Mouse (Mus musculus) embryo, embryonic 9.5 days (tissue): Measurements from ENCODE around the gene Cd3d.
A peak's percentile ranks its signal among the peaks of the same experiment; 100 is the strongest.
"Not testable (repeated sequence)": the region's sequence is repeated elsewhere in the genome, so short reads cannot be mapped to it uniquely, and the experiment has no call there.

Experiments
- DNase-seq: peaks from one replicate; pipeline ENCODE4 v3.0.0-alpha.2; 2017; ENCODE audit errors: extremely low spot score

The Cd3d gene

GRCm38 (mm10) chr9:44981676-44982075 lies at the start of gene Cd3d:
Cd3d (plus strand) TSS chr9:44981786.
- no peak for DNase-seq

GRCm38 (mm10) chr9:44941756-44942155 lies 39.8 kb upstream of the Cd3d start:
- no peak for DNase-seq

GRCm38 (mm10) chr9:44942421-44942820 lies 39.2 kb upstream of the Cd3d start:
- no peak for DNase-seq

- DNase-seq, result no peak
These were observed 35.3 kb upstream of the Cd3d start for GRCm38 (mm10) chr9:44946185-44946695.

- DNase-seq, result no peak
These were observed 33.8 kb upstream of the Cd3d start for GRCm38 (mm10) chr9:44947836-44948235.

- no peak for DNase-seq
These were observed 27.2 kb upstream of the Cd3d start for GRCm38 (mm10) chr9:44954432-44954831.

GRCm38 (mm10) chr9:44965126-44965832 lies 16.3 kb upstream of the Cd3d start, which contains the start of gene Ube4a:
Ube4a (minus strand) TSS chr9:44965600.
- peak; percentile 100 for DNase-seq

GRCm38 (mm10) chr9:44965833-44966466 lies 15.6 kb upstream of the Cd3d start:
- DNase-seq, result no peak

GRCm38 (mm10) chr9:44966815-44967242 lies 14.8 kb upstream of the Cd3d start:
- DNase-seq, result peak; percentile 69

GRCm38 (mm10) chr9:44967763-44968162 lies 13.8 kb upstream of the Cd3d start:
- not testable (repeated sequence) for DNase-seq

GRCm38 (mm10) chr9:44969450-44969849 lies 12.1 kb upstream of the Cd3d start:
- DNase-seq, result no peak

- DNase-seq, result no peak
These were observed 3.8 kb upstream of the Cd3d start for GRCm38 (mm10) chr9:44977813-44978212.

GRCm38 (mm10) chr9:44979806-44980205 lies 1.8 kb upstream of the Cd3d start:
- no peak for DNase-seq

- DNase-seq, result no peak
These were observed 1.3 kb upstream of the Cd3d start, which contains the start of gene Cd3g for GRCm38 (mm10) chr9:44980242-44980641. Cd3g (minus strand) TSS chr9:44980431.

- DNase-seq, result no peak
These were observed 482 bp upstream of the Cd3d start for GRCm38 (mm10) chr9:44981104-44981503.

- no peak for DNase-seq
These were observed 495 bp downstream of the Cd3d start for GRCm38 (mm10) chr9:44982081-44982480.

GRCm38 (mm10) chr9:44982531-44982930 lies 945 bp downstream of the Cd3d start:
- no peak for DNase-seq

GRCm38 (mm10) chr9:44983001-44983400 lies 1.4 kb downstream of the Cd3d start:
- DNase-seq, result no peak

GRCm38 (mm10) chr9:44985721-44986161 lies 4.2 kb downstream of the Cd3d start:
- DNase-seq, result no peak

- DNase-seq, result no peak
These were observed 4.7 kb downstream of the Cd3d start for GRCm38 (mm10) chr9:44986242-44986781.

GRCm38 (mm10) chr9:44986976-44987375 lies 5.4 kb downstream of the Cd3d start:
- DNase-seq, result no peak

- no peak for DNase-seq
These were observed 10.2 kb downstream of the Cd3d start for GRCm38 (mm10) chr9:44991821-44992220.

- no peak for DNase-seq
These were observed 10.7 kb downstream of the Cd3d start for GRCm38 (mm10) chr9:44992271-44992670.
